Mouse (Mus musculus) liver, embryonic 14.5 days (tissue): ENCODE data around the gene Tnik. TPM values are rescaled to one million over a fixed set of nuclear protein-coding genes. Genes with fewer than 3 reads are reported as not detected.

Experiments used
- ATAC-seq: fragments of 200-750 bp; cut with Nextera tagmentation; 2 replicates; pipeline ENCODE4 v1.8.0; 2017; ENCODE audit warnings: moderate number of reproducible peaks, mild to moderate bottlenecking, moderate library complexity; ENCODE audit not compliant: insufficient read depth
- DNase-seq, 3 experiments: peaks; one replicate each; pipeline ENCODE4 v3.0.0-alpha.2; 2012 to 2013; ENCODE audit warnings: low read depth in 3 of 3, low spot score in 3 of 3
- H3K27ac ChIP-seq: fragments of 300-500 bp; sonication (generic); 2 replicates; pipeline ENCODE4 v1.5.1; 2014; ENCODE audit warnings: moderate library complexity, mild to moderate bottlenecking, control low read depth, inconsistent platforms
- H3K27me3 ChIP-seq: fragments of 300-500 bp; sonication (generic); 2 replicates; pipeline ENCODE4 v1.6.1; 2014; ENCODE audit warnings: mild to moderate bottlenecking, low read length, moderate library complexity; ENCODE audit not compliant: control insufficient read depth, insufficient read depth
- H3K36me3 ChIP-seq: fragments of 300-500 bp; sonication (generic); replicated peaks from 2 replicates; pipeline ENCODE4 v1.6.1; 2014; ENCODE audit warnings: low read depth; ENCODE audit not compliant: control insufficient read depth, insufficient read depth
- H3K4me1 ChIP-seq, 2 experiments: fragments of 200-500 bp in 1 of 2; fragments of 300-500 bp in 1 of 2; sonication (generic) in 1 of 2; replicated peaks; 2 replicates each; pipeline ENCODE4 v1.6.1; 2012 to 2014; ENCODE audit warnings: antibody characterized with exemption in 1 of 2, inconsistent platforms in 1 of 2, low read length in 1 of 2; ENCODE audit not compliant: control insufficient read depth in 2 of 2, insufficient read depth in 2 of 2
- H3K4me2 ChIP-seq: fragments of 300-500 bp; sonication (generic); 2 replicates; pipeline ENCODE4 v1.6.1; 2014; ENCODE audit warnings: low read depth, mild to moderate bottlenecking, control low read depth, moderate library complexity
- H3K4me3 ChIP-seq, 2 experiments: fragments of 200-500 bp in 1 of 2; fragments of 300-500 bp in 1 of 2; sonication (generic) in 1 of 2; 2 replicates each; pipeline ENCODE4 v1.5.1; 2012 to 2014; ENCODE audit warnings: low read depth in 2 of 2, low read length in 2 of 2, mild to moderate bottlenecking in 2 of 2, control low read depth in 1 of 2, inconsistent platforms in 1 of 2, moderate library complexity in 1 of 2; ENCODE audit not compliant: insufficient read depth in 1 of 2
- H3K9ac ChIP-seq: fragments of 300-500 bp; sonication (generic); replicated peaks from 2 replicates; pipeline ENCODE4 v1.6.1; 2014; ENCODE audit warnings: mild to moderate bottlenecking, control low read depth, moderate library complexity
- H3K9me3 ChIP-seq: fragments of 300-500 bp; sonication (generic); 2 replicates; pipeline ENCODE4 v1.6.1; 2016; ENCODE audit warnings: low read length, mixed read lengths; ENCODE audit not compliant: control insufficient read depth
- CTCF ChIP-seq: IDR thresholded peaks from 2 replicates; pipeline ENCODE4 v1.5.1; 2016; ENCODE audit warnings: antibody characterized with exemption, low read depth, control low read depth
- EP300 ChIP-seq: IDR thresholded peaks from 2 replicates; pipeline ENCODE4 v1.6.1; 2016; ENCODE audit warnings: antibody characterized with exemption, low read depth
- WGBS: fragments of 180-500 bp; shearing (Covaris S2); extraction: QIAGEN DNeasy Blood & Tissue Kit; methylation state at CpG from one replicate; pipeline ENCODE4 v1.1.7; 2014; ENCODE audit not compliant: insufficient replicate concordance; 5-methylcytosine and 5-hydroxymethylcytosine counted together
- polyA plus RNA-seq, 2 experiments: library from polyadenylated mRNA; depleted of rRNA in 1 of 2; stranded (reverse) in 1 of 2; unstranded in 1 of 2; fragments of >200 nt; fragmentation: Nextera tagmentation in 1 of 2; extraction: Ambion mirVana in 1 of 2; gene quantifications; 2 replicates each; pipeline versions ENCODE4 v1.2.1 to v1.2.3; 2012 to 2014

Tnik gene
- polyA plus RNA-seq, 2 experiments = 0.89 to 2.0 TPM

GRCm38 (mm10) chr3:28456842-28457241 is 193.8 kb downstream of the Tnik start:
- H3K36me3 ChIP-seq = no peaks in the 10 kb centered on the region
- H3K9me3 ChIP-seq = no peaks in the 10 kb centered on the region
- H3K27me3 ChIP-seq = no peaks in the 10 kb centered on the region
- TF ChIP-seq CTCF = no peak
- TF ChIP-seq EP300 = no peak
- no peak overlapping the region for H3K4me3 ChIP-seq
- DNase-seq (no peak), ATAC-seq (no peak)
- no peak overlapping the region for H3K27ac ChIP-seq
- H3K4me2 ChIP-seq = no peak overlapping the region
- H3K9ac ChIP-seq = no peak overlapping the region
- 83% methylated on average over 8 of the region's 8 CpGs for WGBS
- H3K4me1 ChIP-seq = no peaks in the 10 kb centered on the region

- Histone ChIP-seq H3K4me2 (no peak overlapping the region), H3K27me3 (no peaks in the 10 kb centered on the region), H3K9me3 (no peaks in the 10 kb centered on the region), H3K4me1 (no peaks in the 10 kb centered on the region), H3K4me3 (no peak overlapping the region), H3K27ac (no peak overlapping the region), H3K36me3 (no peaks in the 10 kb centered on the region), H3K9ac (no peak overlapping the region)
- 68% methylated on average over 2 of the region's 2 CpGs for WGBS
- ATAC-seq (no peak), DNase-seq (no peak)
- TF ChIP-seq EP300 = no peak
- TF ChIP-seq CTCF = no peak
Measured at GRCm38 (mm10) chr3:28457517-28457916, 194.5 kb downstream of the Tnik start.

GRCm38 (mm10) chr3:28466688-28467087 is 203.7 kb downstream of the Tnik start:
- no peaks in the 10 kb centered on the region for H3K4me1 ChIP-seq
- H3K27me3 ChIP-seq = no peaks in the 10 kb centered on the region
- H3K9me3 ChIP-seq = no peaks in the 10 kb centered on the region
- WGBS = 70% methylated on average over 4 of the region's 4 CpGs
- no peak overlapping the region for H3K4me3 ChIP-seq
- no peaks in the 10 kb centered on the region for H3K36me3 ChIP-seq
- no peak for DNase-seq
- TF ChIP-seq EP300 (no peak), CTCF (no peak)
- no peak overlapping the region for H3K27ac ChIP-seq
- H3K9ac ChIP-seq = no peak overlapping the region
- no peak for ATAC-seq
- no peak overlapping the region for H3K4me2 ChIP-seq

- H3K27me3 ChIP-seq = no peaks in the 10 kb centered on the region
- H3K9me3 ChIP-seq = no peaks in the 10 kb centered on the region
- no peak for DNase-seq
- no peak overlapping the region for H3K4me2 ChIP-seq
- H3K27ac ChIP-seq = no peak overlapping the region
- no peak overlapping the region for H3K4me3 ChIP-seq
- no peaks in the 10 kb centered on the region for H3K4me1 ChIP-seq
- H3K36me3 ChIP-seq = no peaks in the 10 kb centered on the region
- no peak overlapping the region for H3K9ac ChIP-seq
- ATAC-seq = no peak
- WGBS = 22% methylated on average over 1 of the region's 1 CpGs
- TF ChIP-seq CTCF = no peak
- no peak for TF ChIP-seq EP300
Measured at GRCm38 (mm10) chr3:28467148-28467754, 204.2 kb downstream of the Tnik start.

GRCm38 (mm10) chr3:28467871-28468285 is 204.9 kb downstream of the Tnik start:
- WGBS = 34% methylated on average over 4 of the region's 4 CpGs
- Histone ChIP-seq H3K36me3 (no peaks in the 10 kb centered on the region), H3K9ac (no peak overlapping the region), H3K27ac (no peak overlapping the region), H3K4me2 (no peak overlapping the region), H3K27me3 (no peaks in the 10 kb centered on the region), H3K9me3 (no peaks in the 10 kb centered on the region), H3K4me3 (no peak overlapping the region), H3K4me1 (no peaks in the 10 kb centered on the region)
- ATAC-seq = no peak
- no peak for DNase-seq
- TF ChIP-seq EP300 (no peak), CTCF (no peak)
